Mouse (Mus musculus) embryonic fibroblast, embryonic 13.5 days (primary cell): ENCODE data around the gene Pax8. TPM values are rescaled to one million over a fixed set of nuclear protein-coding genes. Genes with fewer than 3 reads are reported as not detected.

Experiments
- H3K27ac ChIP-seq: 2 replicates; pipeline ENCODE4 v1.5.1; 2012; ENCODE audit warnings: low read length, control low read depth, inconsistent platforms; ENCODE audit not compliant: insufficient read depth
- H3K4me1 ChIP-seq: 2 replicates; pipeline ENCODE4 v1.6.1; 2011; ENCODE audit warnings: low read length; ENCODE audit not compliant: control insufficient read depth, insufficient read depth
- H3K4me3 ChIP-seq: 2 replicates; pipeline ENCODE4 v1.5.1; 2011; ENCODE audit warnings: mild to moderate bottlenecking, control low read depth, low read length; ENCODE audit not compliant: insufficient read depth
- CTCF ChIP-seq: IDR thresholded peaks from 2 replicates; pipeline ENCODE4 v1.5.1; 2011; ENCODE audit warnings: mild to moderate bottlenecking, control low read depth, low read length, moderate library complexity, borderline replicate concordance; ENCODE audit not compliant: insufficient read depth
- POLR2A ChIP-seq: IDR thresholded peaks from 2 replicates; pipeline ENCODE4 v1.6.1; 2011; ENCODE audit warnings: low read depth, mild to moderate bottlenecking, control low read depth, low read length, moderate library complexity
- polyA plus RNA-seq: library from polyadenylated mRNA; stranded (reverse); fragments of >200 nt; gene quantifications from 2 replicates; pipeline ENCODE4 v1.2.4, GENCODE M21; 2011; ENCODE audit warnings: low read depth; ENCODE audit not compliant: missing spikeins, insufficient read length

The Pax8 gene
- polyA plus RNA-seq, 1 experiment = 0.79 TPM

- Histone ChIP-seq H3K27ac (no peak overlapping the region), H3K4me3 (no peak overlapping the region)
- no peak for TF ChIP-seq POLR2A
- TF ChIP-seq CTCF = no peak
Observed at GRCm38 (mm10) chr2:24487056-24487825, 11.8 kb upstream of the Pax8 start.

GRCm38 (mm10) chr2:24485398-24485797 is 10.0 kb upstream of the Pax8 start:
- H3K27ac ChIP-seq = no peak overlapping the region
- H3K4me1 ChIP-seq = no peaks in the 10 kb centered on the region
- TF ChIP-seq POLR2A = no peak
- TF ChIP-seq CTCF = no peak
- no peak overlapping the region for H3K4me3 ChIP-seq

More at GRCm38 (mm10) chr2:24487056-24487825, 11.8 kb upstream of the Pax8 start:
- no peaks in the 10 kb centered on the region for H3K4me1 ChIP-seq

- H3K27ac ChIP-seq = no peak overlapping the region
- peaks cover 5% of the 10 kb centered on the region; the same call in 1 of the 2 replicates for H3K4me1 ChIP-seq
- TF ChIP-seq CTCF (no peak), POLR2A (no peak)
- H3K4me3 ChIP-seq = no peak overlapping the region
Observed at GRCm38 (mm10) chr2:24479906-24480305, 4.5 kb upstream of the Pax8 start.

GRCm38 (mm10) chr2:24479151-24479550 is 3.8 kb upstream of the Pax8 start:
- Histone ChIP-seq H3K4me3 (no peak overlapping the region), H3K4me1 (peaks cover 5% of the 10 kb centered on the region; the same call in 1 of the 2 replicates), H3K27ac (peak overlapping the region; percentile 68)
- no peak for TF ChIP-seq POLR2A

DNA sequence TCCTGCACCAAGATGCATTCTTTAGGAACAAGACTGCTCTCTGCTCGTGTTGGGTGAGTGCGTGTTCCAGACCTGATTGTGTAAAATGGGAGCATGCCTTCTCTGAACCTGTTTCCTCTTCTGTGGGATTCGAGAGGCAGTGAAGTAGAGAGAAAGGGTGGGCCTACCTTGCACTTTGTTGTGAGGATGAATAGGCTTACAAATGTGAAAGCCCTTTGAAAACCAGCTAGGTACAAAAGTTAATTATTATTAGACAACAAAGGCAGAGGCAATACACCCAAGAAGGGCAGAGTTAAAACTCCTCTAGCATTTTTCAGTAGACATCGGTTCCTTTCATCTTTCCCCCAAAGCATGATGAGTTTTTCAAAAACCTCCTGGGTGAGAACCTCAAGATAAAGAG is 3.2 kb upstream of the Pax8 start:
- no peak overlapping the region for H3K4me3 ChIP-seq
- peak overlapping the region; percentile 68; the same call in 1 of the 2 replicates for H3K27ac ChIP-seq
- TF ChIP-seq POLR2A (no peak), CTCF (no peak)
- H3K4me1 ChIP-seq = peaks cover 5% of the 10 kb centered on the region; the same call in 1 of the 2 replicates

DNA sequence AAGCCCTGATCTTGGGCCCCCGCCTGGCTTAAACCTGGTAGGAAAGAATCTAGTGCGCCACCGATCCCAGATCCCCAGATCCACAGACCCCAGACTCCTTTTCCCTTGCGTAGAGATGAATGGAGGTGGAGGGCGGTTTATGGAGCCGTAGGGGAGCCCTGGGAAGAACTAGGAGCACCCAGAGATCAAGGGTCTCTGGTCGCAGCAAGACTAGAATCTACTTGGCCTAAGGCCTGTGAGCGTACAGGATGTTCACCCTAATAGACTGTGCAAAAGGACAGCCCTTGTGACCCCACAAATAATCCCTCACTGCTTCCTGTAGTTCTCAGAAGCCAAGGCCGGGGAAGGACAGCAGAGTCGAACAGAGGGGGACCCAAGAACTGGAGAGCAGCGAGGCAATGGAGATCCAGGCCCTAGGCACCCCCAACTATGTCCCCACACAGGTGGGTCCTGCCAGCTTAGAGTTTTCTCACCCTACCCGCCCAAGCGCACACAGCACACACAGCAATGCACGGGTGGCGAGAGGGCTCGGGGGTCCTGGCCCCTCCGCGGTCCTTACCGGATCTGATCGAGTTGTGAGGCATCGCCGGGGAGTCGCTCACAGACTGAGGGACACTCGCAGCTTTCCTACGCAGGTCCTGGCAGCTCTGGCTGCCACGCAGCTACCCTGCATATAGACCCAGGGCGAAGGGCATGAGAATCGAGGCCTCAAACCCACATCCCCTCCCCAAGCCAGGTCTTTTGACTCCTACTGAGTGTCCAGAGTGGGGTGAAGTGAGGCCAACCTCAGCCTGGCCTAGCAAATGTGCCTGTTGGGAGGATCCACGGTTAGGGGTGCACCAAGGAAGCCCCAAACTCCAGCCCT is 653 bp downstream of the Pax8 start:
- no peak overlapping the region for H3K4me3 ChIP-seq
- TF ChIP-seq POLR2A = no peak
- no peak for TF ChIP-seq CTCF
- no peak overlapping the region for H3K27ac ChIP-seq
- H3K4me1 ChIP-seq = peaks cover 5% of the 10 kb centered on the region; the same call in 1 of the 2 replicates

DNA sequence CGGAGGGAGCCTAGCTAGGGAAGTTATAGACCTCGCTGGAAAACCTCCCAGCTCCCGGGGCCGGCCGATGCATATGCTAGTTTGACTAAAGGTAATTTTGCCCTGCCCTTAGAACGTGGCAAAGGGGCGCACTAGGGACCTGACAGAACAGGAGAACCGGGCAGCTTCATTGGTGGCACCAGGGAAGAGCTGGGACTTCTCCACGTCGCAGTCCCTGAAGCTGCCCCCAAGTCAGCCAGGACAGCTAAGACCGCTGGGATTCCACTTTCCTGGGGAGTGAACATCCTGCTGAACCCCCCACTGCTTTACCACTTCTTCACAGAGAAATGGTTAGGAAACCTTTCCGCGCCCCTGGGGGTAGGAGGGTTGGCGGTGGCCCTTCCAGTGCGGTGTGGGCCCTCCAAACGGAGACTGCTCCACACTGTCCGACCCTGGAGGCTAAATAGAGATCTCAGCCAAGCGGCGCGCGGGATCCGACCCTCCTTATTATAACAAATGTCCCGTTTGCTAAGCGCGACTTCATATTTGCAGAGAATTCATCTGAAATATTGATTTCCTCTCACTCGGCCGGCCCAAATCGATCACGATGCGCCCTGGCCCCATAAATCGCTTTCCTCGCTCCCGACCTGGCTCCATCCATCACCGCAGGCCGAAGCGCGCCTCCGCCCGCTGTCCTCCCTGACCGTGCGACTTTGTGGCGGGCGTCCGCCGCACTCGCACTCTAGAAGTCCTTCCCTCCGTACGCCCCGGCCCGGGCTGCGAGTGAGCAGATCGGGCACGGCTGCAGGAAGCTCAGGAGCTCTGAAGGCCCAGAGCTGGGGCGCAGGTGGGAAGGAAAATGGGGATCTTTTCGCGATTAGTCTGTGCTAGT is 1.5 kb downstream of the Pax8 start:
- peaks cover under 1% of the 10 kb centered on the region; the same call in 1 of the 2 replicates for H3K4me1 ChIP-seq
- no peak for TF ChIP-seq POLR2A
- no peak overlapping the region for H3K27ac ChIP-seq
- no peak overlapping the region for H3K4me3 ChIP-seq

DNA sequence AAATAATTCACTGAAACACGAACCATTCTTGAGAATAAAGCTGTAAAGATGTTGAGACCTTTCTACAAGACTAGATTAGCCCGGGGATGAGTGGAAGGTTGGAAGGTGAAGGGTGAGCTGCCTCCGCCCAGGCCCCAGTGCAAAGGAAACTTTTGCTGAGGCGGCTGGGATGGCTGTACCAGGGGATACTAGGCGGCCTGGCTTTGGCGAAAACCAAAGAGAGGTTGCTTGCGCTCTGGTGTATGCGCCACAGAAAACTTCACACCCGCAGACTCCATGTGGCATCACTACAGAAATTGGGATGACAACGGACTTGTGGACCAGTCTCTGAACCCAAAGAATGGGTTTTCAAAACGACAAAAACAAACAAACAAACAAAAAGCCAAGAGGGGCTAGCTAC is 2.7 kb downstream of the Pax8 start:
- Histone ChIP-seq H3K4me3 (no peak overlapping the region), H3K27ac (no peak overlapping the region), H3K4me1 (no peaks in the 10 kb centered on the region)
- TF ChIP-seq POLR2A = no peak
- TF ChIP-seq CTCF = no peak

DNA sequence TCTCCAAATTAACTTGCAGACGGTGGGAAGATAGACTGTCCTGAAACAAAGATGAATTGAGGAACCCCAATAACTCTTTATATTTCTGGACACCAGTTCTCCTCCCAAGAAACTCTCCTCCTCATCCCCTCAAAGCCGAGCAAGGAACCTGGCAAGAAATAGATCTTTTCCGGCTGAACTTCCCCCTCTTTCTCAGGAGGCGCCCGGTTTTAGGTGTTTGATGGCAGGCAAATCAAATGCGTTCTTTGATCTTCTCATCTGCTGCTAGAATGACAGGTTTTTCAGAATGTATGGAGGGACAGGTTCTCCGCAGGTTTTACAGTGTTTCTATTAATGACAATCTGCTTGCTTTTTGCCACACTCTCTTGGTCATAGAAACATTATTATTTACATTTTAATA is 3.3 kb downstream of the Pax8 start:
- TF ChIP-seq CTCF = no peak
- no peak for TF ChIP-seq POLR2A
- H3K4me3 ChIP-seq = no peak overlapping the region

More for the DNA sequence above, 3.3 kb downstream of the Pax8 start:
- Histone ChIP-seq H3K4me1 (no peaks in the 10 kb centered on the region), H3K27ac (no peak overlapping the region)
